Mouse (Mus musculus) B cell, adult 2 months (primary cell): ENCODE results near the gene Syt13.
A peak's percentile ranks its signal among the peaks of the same experiment; 100 is the strongest.

Experiments
- DNase-seq, 2 experiments: peaks; one replicate each; pipeline ENCODE4 v3.0.0; 2022

The Syt13 gene

GRCm38 (mm10) chr2:92967032-92967838, 52.3 kb downstream of the Syt13 start:
- DNase-seq, result no peak

GRCm38 (mm10) chr2:92967839-92968166, 52.9 kb downstream of the Syt13 start:
- no peak for DNase-seq

- DNase-seq, result no peak
Measured at GRCm38 (mm10) chr2:92971069-92971468, 56.2 kb downstream of the Syt13 start.

GRCm38 (mm10) chr2:92971536-92971935, 56.6 kb downstream of the Syt13 start:
- no peak for DNase-seq

DNA sequence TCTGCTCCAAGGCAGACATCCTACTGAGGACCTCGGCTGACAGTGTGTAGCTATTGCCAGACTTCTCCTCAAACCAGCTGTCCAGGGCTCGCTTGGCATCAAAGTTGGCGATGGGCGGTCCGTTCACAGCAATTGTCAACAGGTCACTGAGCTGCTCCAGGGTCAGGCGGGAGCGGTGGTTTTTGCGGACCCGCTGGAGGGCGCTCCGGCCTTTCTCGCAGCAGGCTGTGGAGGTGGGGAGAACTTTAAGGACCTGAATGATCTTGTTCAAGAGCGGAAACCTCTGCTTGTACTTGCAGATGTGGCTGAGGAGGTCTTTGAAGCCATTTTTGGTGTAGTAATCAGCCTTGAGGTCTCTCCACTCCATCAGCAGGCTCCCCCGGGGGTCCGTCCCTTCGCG, 57.2 kb downstream of the Syt13 start:
- no peak for DNase-seq

DNA sequence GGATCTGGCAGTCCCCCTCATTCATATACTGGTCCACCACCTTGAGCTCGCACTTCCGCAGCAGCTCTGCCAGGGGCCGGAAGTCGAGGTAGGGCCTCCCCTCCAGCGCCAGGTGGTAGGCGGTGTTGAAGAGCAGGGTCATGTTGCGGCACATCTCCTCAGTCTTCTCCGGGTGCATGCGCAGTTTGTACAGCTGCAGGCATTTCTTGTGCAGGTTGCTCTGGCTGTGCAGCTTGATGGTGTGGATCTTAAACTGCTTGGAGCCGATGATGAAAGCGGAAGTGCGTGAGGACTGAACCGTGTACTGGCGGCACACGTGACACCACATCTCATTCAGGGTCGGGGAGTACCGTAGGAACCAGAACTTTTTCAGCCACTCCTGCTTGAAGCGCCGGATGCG, 58.7 kb downstream of the Syt13 start:
- DNase-seq, result no peak

DNA sequence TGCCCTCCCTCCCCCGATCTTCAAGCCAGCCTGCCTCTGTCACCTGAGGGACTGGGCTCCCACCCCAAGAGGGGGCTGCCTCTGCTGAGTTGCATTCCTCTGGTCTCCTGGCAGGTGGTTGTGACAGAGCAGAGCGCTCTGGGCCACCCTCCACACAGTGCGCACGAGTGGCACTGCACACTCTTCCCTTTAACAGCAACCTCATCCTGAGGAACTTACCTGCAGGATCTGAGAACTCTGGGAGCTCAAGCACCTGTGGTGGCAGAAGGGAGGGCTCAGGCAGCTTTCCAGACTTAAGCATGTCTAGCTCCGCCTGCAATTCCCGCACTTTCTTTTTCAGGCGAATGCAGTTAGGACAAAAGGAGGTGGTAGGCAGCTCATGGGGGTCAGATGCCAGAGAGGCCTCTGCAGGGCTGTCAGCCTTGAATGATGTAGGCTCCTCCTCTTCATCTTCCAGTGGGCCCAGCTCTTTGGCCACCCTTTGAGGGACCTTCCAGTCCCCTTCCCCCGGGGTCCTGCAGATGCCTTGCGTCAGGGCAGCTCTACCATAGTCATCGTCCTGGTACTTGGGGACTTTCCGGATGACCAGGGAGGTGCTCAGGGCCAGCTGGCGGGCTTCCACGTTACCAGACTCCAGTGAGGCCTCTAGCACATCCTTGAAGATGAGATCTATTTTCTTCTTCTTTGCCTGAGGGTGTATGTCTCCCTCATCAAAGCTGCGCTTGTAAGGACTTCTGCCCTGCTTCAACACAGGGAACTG, 60.3 kb downstream of the Syt13 start:
- DNase-seq, result no peak

- no peak for DNase-seq
Measured at GRCm38 (mm10) chr2:92980165-92980564, 65.3 kb downstream of the Syt13 start.

DNA sequence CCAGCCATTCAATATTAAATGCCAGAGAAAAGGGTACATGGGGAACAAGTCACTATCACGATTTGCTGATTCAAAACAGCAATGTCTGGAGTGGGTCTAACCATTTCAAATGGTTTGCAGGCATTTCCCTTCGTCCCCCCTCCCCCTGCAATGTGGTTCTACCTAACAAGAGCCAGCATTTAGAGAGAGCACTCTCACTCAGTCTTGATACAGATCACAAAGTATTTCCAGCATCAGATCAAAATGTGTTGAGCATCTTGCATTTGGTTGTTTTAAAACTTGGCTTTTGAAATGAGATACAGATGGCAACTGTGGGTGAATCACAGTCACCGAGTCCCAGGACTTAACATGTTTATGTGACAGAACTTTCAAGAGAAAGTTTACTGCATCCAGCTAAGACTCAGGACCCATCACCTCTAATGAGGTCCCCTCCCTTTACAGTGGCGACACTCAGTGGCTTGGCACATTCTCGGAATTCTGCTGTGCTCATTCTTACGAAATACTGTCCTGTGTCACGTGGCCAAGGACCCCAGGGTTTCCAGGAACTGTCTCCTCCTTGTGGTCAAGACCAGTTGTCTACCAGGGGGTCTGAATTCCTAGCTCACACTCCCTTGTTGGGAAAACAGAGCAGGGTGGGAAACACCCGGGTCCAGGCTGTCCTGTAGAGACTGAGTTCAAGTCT, 67.8 kb downstream of the Syt13 start:
- no peak for DNase-seq

- no peak for DNase-seq
Measured at GRCm38 (mm10) chr2:92983273-92983620, 68.3 kb downstream of the Syt13 start.

- DNase-seq, result no peak
Measured at GRCm38 (mm10) chr2:92984321-92985108, 69.6 kb downstream of the Syt13 start.

DNA sequence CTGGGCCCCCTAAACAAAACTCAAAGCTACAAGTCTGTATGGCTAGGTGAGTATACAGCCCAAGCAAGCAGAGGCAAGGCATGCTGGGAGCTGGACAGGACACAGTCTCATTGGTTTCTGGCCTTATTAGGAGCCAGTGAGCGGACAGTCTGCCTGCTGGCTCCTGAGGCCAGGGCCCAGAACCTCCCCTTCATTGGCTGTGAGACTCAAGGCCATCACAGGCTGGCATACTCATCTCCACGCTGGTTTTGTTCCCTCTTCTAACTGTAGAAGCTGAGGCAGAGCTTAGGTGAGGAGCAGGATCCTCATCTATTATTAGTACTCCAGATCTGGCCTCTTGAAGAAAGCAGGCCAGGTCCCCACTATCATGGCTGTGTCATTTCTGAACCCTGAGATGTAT, 70.3 kb downstream of the Syt13 start:
- no peak for DNase-seq

DNA sequence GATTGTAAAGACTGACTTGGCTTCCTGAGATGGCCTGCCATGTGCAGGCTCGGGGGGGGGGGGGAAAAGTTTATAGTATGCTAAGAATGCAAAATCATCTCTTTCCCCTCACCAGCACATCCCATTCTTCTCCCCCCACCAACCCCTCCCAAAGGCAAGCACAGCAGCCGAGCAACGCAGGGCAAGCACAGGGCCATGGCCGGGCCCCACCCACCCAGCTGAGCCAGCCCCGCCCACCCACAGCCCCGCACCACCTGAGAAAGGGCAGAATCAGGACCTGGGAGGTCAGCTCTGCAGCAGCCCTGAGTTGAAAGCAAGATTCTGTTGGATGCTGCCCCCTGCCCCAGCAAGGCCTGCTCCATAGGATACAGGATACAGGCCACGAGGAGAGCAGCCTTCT, 70.7 kb downstream of the Syt13 start:
- DNase-seq, result no peak

DNA sequence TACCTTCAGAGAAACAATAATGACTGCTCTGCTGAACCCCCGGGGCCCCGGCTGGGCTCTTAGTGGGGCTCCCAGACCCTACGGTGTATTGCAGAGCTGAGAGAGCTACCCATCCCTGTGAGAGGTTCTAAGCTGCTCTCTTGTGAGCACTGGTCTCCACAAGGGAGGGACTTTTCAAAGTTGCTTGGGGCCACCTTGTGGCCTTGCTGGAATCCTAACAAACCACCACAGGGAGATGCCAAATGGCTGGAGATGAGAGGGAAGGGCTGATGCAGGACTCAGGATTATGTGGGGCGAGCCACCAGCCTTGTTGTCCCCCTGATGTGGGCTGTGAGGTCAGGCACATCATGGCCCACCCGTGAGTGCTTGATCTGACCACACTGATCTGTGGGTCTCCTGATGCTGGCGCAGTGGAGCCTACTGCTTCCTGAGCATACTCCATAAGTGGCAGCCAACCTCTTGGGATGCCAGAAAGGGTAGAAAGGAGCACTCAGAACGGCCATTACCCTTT, 72.3 kb downstream of the Syt13 start:
- DNase-seq, result no peak

- peak in 1 of 2 experiments; percentile 2 for DNase-seq
Measured at GRCm38 (mm10) chr2:92987901-92988631, 73.2 kb downstream of the Syt13 start.

GRCm38 (mm10) chr2:92989593-92989992, 74.7 kb downstream of the Syt13 start:
- DNase-seq, result no peak

GRCm38 (mm10) chr2:92991976-92992375, 77.1 kb downstream of the Syt13 start:
- DNase-seq, result no peak

- DNase-seq, result no peak
Measured at GRCm38 (mm10) chr2:93005028-93005427, 90.1 kb downstream of the Syt13 start.
